Mouse (Mus musculus) thymus, adult 2 months (tissue): Measurements from ENCODE around the gene Nt5c2. TPM values are rescaled to one million over a fixed set of nuclear protein-coding genes. Genes with fewer than 3 reads are reported as not detected.

ENCODE experiments used
- DNase-seq: peaks from one replicate; pipeline ENCODE4 v3.0.0; 2021
- H3K27ac ChIP-seq: fragments of 200-500 bp; 2 replicates; pipeline ENCODE4 v1.5.1; 2012; ENCODE audit warnings: low read length, control low read depth; ENCODE audit not compliant: control insufficient read depth, insufficient read depth
- H3K27me3 ChIP-seq: fragments of 200-500 bp; 2 replicates; pipeline ENCODE4 v1.6.1; 2012; ENCODE audit warnings: mild to moderate bottlenecking, low read length, moderate library complexity, mixed read lengths; ENCODE audit not compliant: control insufficient read depth, insufficient read depth
- H3K36me3 ChIP-seq: fragments of 200-500 bp; 2 replicates; pipeline ENCODE4 v1.6.1; 2012; ENCODE audit warnings: mild to moderate bottlenecking, low read length, moderate library complexity; ENCODE audit not compliant: control insufficient read depth, insufficient read depth
- H3K4me1 ChIP-seq: fragments of 200-500 bp; replicated peaks from 2 replicates; pipeline ENCODE4 v1.6.1; 2012; ENCODE audit warnings: low read length; ENCODE audit not compliant: control insufficient read depth, insufficient read depth
- H3K4me3 ChIP-seq: fragments of 200-500 bp; 2 replicates; pipeline ENCODE4 v1.5.1; 2012; ENCODE audit warnings: mild to moderate bottlenecking, low read length, control low read depth, moderate library complexity; ENCODE audit not compliant: control insufficient read depth, insufficient read depth
- CTCF ChIP-seq: fragments of 200-500 bp; IDR thresholded peaks from 2 replicates; pipeline ENCODE4 v1.5.1; 2012; ENCODE audit warnings: mild to moderate bottlenecking, control low read depth, low read length, moderate library complexity, borderline replicate concordance; ENCODE audit not compliant: control insufficient read depth, poor library complexity, insufficient read depth; ENCODE audit errors: extremely low read depth
- POLR2A ChIP-seq: fragments of 200-500 bp; IDR thresholded peaks from 2 replicates; pipeline ENCODE4 v1.6.1; 2012; ENCODE audit warnings: mild to moderate bottlenecking, low read length, control low read depth, moderate library complexity; ENCODE audit not compliant: control insufficient read depth, poor library complexity, insufficient read depth; ENCODE audit errors: extremely low read depth
- WGBS: fragments of 180-500 bp; shearing (Covaris S2); methylation state at CpG from one replicate; pipeline ENCODE4 v1.1.7; 2018; 5-methylcytosine and 5-hydroxymethylcytosine counted together
- polyA plus RNA-seq: library from polyadenylated mRNA; depleted of rRNA; stranded (reverse); fragments of >200 nt; gene quantifications from 2 replicates; pipeline ENCODE4 v1.2.3, GENCODE M21; 2012

The Nt5c2 gene
- polyA plus RNA-seq, 1 experiment, result 32.8 TPM

DNA sequence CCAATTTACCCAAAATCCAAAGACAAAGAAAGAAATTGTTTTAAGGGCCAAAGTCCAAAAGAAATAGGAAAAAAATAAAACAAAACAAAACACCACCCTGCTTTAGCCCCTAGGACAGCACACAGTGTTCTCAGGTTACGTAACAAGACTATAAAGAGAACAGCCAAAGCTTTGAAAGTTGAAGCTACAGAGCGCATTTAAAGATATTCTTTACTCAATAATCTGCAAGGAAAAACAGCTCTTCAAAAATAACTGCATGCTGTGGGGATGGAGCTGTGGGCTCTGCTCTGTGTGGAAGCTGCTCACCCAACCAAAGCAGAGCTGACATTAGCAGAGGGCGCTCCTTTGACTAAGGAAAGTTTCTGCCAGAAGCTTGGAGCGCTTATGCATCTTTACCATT is 106.0 kb downstream of the Nt5c2 start:
- no peaks in the 10 kb centered on the region for H3K4me1 ChIP-seq
- no peak for DNase-seq
- peaks cover 5% of the 10 kb centered on the region for H3K36me3 ChIP-seq
- H3K27ac ChIP-seq, result no peak overlapping the region
- WGBS, result 94% methylated on average over 4 of the region's 4 CpGs
- H3K27me3 ChIP-seq, result no peaks in the 10 kb centered on the region
- H3K4me3 ChIP-seq, result no peak overlapping the region
- TF ChIP-seq CTCF (no peak), POLR2A (no peak)

DNA sequence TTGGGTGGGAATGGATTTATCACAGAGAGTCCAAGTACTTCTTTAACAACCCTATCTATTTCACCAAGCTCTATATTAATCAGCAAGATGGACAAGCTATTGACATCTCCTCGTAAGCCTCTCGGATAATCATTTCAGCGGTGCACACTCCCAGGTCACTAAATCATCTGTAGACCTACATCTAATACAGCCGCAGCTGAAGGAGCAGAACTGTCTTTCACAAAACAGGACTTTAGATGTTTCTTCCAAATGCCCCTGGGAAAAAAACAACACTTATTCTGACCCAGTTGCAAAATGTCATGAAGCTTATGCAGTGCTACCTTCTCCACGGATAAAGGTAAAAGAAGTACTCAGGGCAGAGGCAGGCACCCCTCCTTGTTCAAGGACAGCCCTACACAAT is 106.7 kb downstream of the Nt5c2 start:
- Histone ChIP-seq H3K27ac (no peak overlapping the region), H3K27me3 (no peaks in the 10 kb centered on the region), H3K4me1 (no peaks in the 10 kb centered on the region), H3K4me3 (no peak overlapping the region), H3K36me3 (peaks cover 5% of the 10 kb centered on the region)
- TF ChIP-seq POLR2A (no peak), CTCF (no peak)
- no peak for DNase-seq
- WGBS, result 96% methylated on average over 5 of the region's 5 CpGs

DNA sequence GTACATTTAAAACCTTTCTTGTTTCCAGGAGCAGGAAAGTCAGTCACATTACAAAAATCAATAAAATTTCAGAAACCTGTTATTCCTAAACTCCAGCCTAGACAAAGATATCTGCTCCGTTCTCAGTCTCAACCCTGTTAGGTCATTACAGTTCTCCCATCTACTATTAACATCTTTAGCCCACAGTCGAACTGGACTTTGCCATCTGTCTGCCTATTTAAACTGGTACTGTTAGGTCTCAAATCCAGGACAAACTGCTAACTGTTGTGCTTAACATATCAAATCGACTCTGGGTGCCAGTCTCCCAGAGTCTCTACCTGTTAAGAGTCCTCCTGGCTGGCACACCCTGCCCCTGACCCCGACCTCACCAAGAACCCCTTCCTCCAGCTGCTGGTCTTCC is 109.0 kb downstream of the Nt5c2 start:
- WGBS, result 98% methylated on average over 4 of the region's 4 CpGs
- no peak for DNase-seq
- H3K27me3 ChIP-seq, result no peaks in the 10 kb centered on the region
- TF ChIP-seq POLR2A (no peak), CTCF (no peak)
- peaks cover 5% of the 10 kb centered on the region for H3K36me3 ChIP-seq
- no peak overlapping the region for H3K27ac ChIP-seq
- H3K4me1 ChIP-seq, result no peaks in the 10 kb centered on the region
- no peak overlapping the region for H3K4me3 ChIP-seq

DNA sequence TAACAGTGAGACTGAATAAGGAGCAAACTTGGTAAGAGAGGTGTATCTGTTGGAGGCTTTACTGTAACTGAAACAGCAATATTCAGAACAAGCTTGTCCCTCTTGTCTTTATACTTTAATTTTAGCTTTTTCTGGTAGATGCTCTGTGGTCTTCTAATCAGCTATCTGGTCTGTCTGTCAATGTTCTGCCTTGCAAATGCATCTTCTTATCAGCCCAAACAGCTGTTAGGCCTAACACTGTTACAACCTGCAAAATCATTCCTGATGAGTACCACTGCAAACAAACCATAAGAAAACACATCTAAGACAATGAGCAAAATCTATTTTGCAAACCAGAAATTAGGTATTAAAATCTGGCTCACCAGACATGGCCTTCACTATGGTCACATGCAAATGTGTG is 109.6 kb downstream of the Nt5c2 start:
- no peak for TF ChIP-seq POLR2A
- TF ChIP-seq CTCF, result no peak
- H3K4me1 ChIP-seq, result no peaks in the 10 kb centered on the region
- H3K4me3 ChIP-seq, result no peak overlapping the region
- peaks cover 5% of the 10 kb centered on the region for H3K36me3 ChIP-seq
- no peak for DNase-seq
- no peak overlapping the region for H3K27ac ChIP-seq
- H3K27me3 ChIP-seq, result no peaks in the 10 kb centered on the region

DNA sequence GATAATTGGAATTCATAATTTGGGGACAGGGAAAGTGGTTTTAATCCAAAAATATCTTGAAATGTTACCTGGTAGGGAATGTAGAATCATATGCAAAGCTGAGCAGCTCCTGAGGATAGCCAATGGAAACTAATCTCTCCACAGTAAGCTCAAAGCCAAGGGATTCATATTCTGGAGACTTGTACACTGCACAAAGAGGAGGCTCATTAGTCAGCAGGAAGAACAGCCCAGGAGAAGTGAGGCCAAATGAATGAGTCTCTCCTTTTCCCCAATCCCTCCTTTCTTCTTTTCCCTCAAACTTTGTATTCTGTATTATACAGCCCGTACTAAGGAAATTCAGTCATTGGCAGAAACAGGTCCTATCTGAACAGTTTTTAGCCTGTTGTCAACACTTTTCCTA is 110.0 kb downstream of the Nt5c2 start:
- DNase-seq, result no peak
- no peak overlapping the region for H3K27ac ChIP-seq
- no peaks in the 10 kb centered on the region for H3K4me1 ChIP-seq
- no peak overlapping the region for H3K4me3 ChIP-seq
- peaks cover 5% of the 10 kb centered on the region for H3K36me3 ChIP-seq
- H3K27me3 ChIP-seq, result no peaks in the 10 kb centered on the region
- TF ChIP-seq CTCF, result no peak
- no peak for TF ChIP-seq POLR2A
- 100% methylated on average over 1 of the region's 1 CpGs for WGBS

DNA sequence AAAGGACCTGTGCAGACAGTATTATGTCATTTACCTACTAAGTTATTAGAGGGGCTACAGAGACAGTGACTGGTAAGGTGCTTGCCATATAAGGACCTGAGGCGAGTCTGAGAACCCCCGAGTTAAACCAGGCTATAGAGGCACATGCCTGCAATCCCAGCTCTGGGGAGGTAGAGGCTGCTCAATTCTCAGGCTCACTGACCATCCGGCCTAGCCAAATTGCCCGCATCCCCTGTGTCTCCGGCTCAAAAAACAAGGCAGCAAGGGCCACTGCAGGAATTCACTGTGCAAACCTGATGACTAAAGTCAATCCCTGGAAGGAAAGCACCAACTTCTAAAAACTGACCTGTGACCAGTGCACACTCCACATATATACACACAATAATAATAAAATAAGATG is 111.6 kb downstream of the Nt5c2 start:
- Histone ChIP-seq H3K27me3 (no peaks in the 10 kb centered on the region), H3K36me3 (peaks cover 10% of the 10 kb centered on the region), H3K27ac (no peak overlapping the region), H3K4me3 (no peak overlapping the region), H3K4me1 (peaks cover 7% of the 10 kb centered on the region)
- WGBS, result 97% methylated on average over 5 of the region's 5 CpGs
- DNase-seq, result no peak
- TF ChIP-seq CTCF, result no peak
- TF ChIP-seq POLR2A, result no peak

DNA sequence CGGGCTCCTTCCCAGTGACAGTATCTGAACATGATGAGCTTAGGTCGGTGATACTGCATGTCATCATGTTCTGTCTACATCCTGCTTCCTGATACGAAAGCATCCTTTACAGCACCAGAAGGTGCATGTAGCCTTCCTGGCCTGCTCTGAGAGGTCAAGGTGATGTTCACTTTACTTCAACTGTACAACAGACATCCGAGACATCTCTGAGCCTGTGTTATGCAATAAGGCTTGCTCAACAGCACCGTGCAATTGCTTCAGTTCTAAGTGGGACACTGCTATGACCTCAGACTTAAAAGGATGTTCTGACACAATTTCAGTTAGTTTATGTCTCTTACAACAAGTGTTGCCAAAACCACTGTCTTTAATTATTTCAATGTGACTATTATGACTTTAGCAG is 113.6 kb downstream of the Nt5c2 start:
- TF ChIP-seq POLR2A (no peak), CTCF (no peak)
- Histone ChIP-seq H3K27ac (no peak overlapping the region), H3K4me3 (no peak overlapping the region), H3K27me3 (no peaks in the 10 kb centered on the region), H3K36me3 (peaks cover 28% of the 10 kb centered on the region), H3K4me1 (peaks cover 7% of the 10 kb centered on the region)
- no peak for DNase-seq
- WGBS, result 92% methylated on average over 5 of the region's 5 CpGs
